Mouse (Mus musculus) intestine, embryonic 16.5 days (tissue): ENCODE results near the gene Camta2. TPM values are rescaled to one million over a fixed set of nuclear protein-coding genes. Genes with fewer than 3 reads are reported as not detected.

Experiments used
- ATAC-seq: fragments of 200-750 bp; cut with Nextera tagmentation; 2 replicates; pipeline ENCODE4 v1.8.0; 2017; ENCODE audit warnings: moderate TSS enrichment, moderate library complexity
- H3K27ac ChIP-seq: fragments of 300-500 bp; sonication (generic); 2 replicates; pipeline ENCODE4 v1.5.1; 2014; ENCODE audit warnings: mild to moderate bottlenecking, low read length
- H3K27me3 ChIP-seq: fragments of 300-500 bp; sonication (generic); replicated peaks from 2 replicates; pipeline ENCODE4 v1.6.1; 2014; ENCODE audit warnings: low read length, control low read depth, mixed read lengths; ENCODE audit not compliant: control insufficient read depth, insufficient read depth
- H3K36me3 ChIP-seq: fragments of 300-500 bp; sonication (generic); 2 replicates; pipeline ENCODE4 v1.6.1; 2014; ENCODE audit warnings: low read length, control low read depth; ENCODE audit not compliant: control insufficient read depth, insufficient read depth
- H3K4me1 ChIP-seq: fragments of 300-500 bp; sonication (generic); 2 replicates; pipeline ENCODE4 v1.6.1; 2014; ENCODE audit warnings: low read length, control low read depth, mixed read lengths; ENCODE audit not compliant: control insufficient read depth, insufficient read depth
- H3K4me2 ChIP-seq: fragments of 300-500 bp; sonication (generic); 2 replicates; pipeline ENCODE4 v1.6.1; 2014; ENCODE audit warnings: low read depth, low read length, control low read depth
- H3K4me3 ChIP-seq: fragments of 300-500 bp; sonication (generic); 2 replicates; pipeline ENCODE4 v1.5.1; 2014; ENCODE audit warnings: mild to moderate bottlenecking, low read length
- H3K9ac ChIP-seq: fragments of 300-500 bp; sonication (generic); 2 replicates; pipeline ENCODE4 v1.6.1; 2014; ENCODE audit warnings: low read depth, low read length
- H3K9me3 ChIP-seq: fragments of 300-500 bp; sonication (generic); 2 replicates; pipeline ENCODE4 v1.6.1; 2016; ENCODE audit warnings: low read length, control low read depth; ENCODE audit not compliant: control insufficient read depth
- WGBS: fragments of 180-500 bp; shearing (Covaris S2); extraction: QIAGEN DNeasy Blood & Tissue Kit; methylation state at CpG from one replicate; pipeline ENCODE4 v1.1.7; 2014; 5-methylcytosine and 5-hydroxymethylcytosine counted together
- polyA plus RNA-seq: library from polyadenylated mRNA; unstranded; fragments of >200 nt; fragmentation: Nextera tagmentation; extraction: Ambion mirVana; gene quantifications from 2 replicates; pipeline ENCODE4 v1.2.1, GENCODE M21; 2015

The Camta2 gene
- 14.2 and 14.4 TPM in 2 replicates for polyA plus RNA-seq

DNA sequence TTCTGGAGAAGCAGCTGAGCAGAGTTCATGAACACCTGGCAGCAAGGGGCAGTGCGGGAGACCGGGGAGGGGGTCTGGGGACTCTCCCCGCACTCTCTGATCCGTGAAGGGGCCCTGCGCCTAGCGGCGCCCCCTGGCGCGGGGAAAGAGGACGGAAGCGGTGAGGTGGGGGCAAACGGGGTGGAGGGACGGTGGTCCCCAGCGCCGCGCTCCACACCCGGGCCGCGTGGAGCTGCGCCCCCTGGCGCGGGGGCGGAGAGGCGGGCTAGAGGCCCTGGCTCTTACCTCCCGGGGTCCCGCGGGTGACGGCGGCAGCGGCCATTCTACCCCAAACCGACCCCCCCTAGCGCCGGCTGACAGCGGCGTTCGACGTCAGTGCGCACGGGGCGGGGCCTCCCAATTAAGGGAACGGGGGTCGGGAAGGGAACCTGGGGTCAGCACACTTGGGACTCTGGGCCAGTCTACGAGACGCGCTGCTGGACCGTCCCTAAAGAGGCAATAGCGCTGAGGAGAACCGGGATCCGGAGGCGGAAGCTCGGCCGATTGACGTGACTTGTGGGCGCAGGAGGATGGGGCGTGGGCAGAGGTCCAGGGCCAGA lies at the start of gene Camta2:
Gene Camta2, minus strand, starts transcription at position 505 of the 599 bp plus-strand sequence.
- Histone ChIP-seq H3K4me1 (peaks cover 32% of the 10 kb centered on the region), H3K27me3 (no peaks in the 10 kb centered on the region), H3K36me3 (0 out of 2 replicates have a peak, but pooled peaks cover 3% of the 10 kb centered on the region), H3K9me3 (no peaks in the 10 kb centered on the region), H3K9ac (peak within 1 kb of the TSS; percentile 93), H3K4me3 (peak within 1 kb of the TSS; percentile 90), H3K27ac (peak within 1 kb of the TSS; percentile 93), H3K4me2 (peak within 1 kb of the TSS; percentile 92)
- peak; percentile 69 for ATAC-seq
- under 1% methylated on average over 47 of the region's 55 CpGs for WGBS

- no peak for ATAC-seq
- WGBS: 66% methylated on average over 5 of the region's 5 CpGs
- peaks cover 17% of the 10 kb centered on the region for H3K4me1 ChIP-seq
Measured at GRCm38 (mm10) chr11:70733256-70733655, 45.4 kb upstream of the Camta2 start.

GRCm38 (mm10) chr11:70731178-70731577 lies 43.3 kb upstream of the Camta2 start:
- H3K4me2 ChIP-seq: 0 out of 2 replicates have a peak overlapping the region, but pooled peaks have one; percentile 4
- H3K36me3 ChIP-seq: peaks cover 16% of the 10 kb centered on the region
- no peaks in the 10 kb centered on the region for H3K9me3 ChIP-seq
- 0 out of 2 replicates have a peak, but pooled peaks have one; percentile 4 for ATAC-seq
- 66% methylated on average over 5 of the region's 5 CpGs for WGBS
- H3K9ac ChIP-seq: no peak overlapping the region
- H3K27ac ChIP-seq: peak overlapping the region; percentile 25; the same call in 1 of the 2 replicates
- no peaks in the 10 kb centered on the region for H3K27me3 ChIP-seq
- H3K4me3 ChIP-seq: no peak overlapping the region
- peaks cover 14% of the 10 kb centered on the region for H3K4me1 ChIP-seq

More at GRCm38 (mm10) chr11:70733256-70733655, 45.4 kb upstream of the Camta2 start:
- Histone ChIP-seq H3K36me3 (peaks cover 3% of the 10 kb centered on the region), H3K27ac (no peak overlapping the region), H3K9ac (no peak overlapping the region), H3K9me3 (no peaks in the 10 kb centered on the region), H3K4me2 (no peak overlapping the region), H3K4me3 (no peak overlapping the region), H3K27me3 (no peaks in the 10 kb centered on the region)

DNA sequence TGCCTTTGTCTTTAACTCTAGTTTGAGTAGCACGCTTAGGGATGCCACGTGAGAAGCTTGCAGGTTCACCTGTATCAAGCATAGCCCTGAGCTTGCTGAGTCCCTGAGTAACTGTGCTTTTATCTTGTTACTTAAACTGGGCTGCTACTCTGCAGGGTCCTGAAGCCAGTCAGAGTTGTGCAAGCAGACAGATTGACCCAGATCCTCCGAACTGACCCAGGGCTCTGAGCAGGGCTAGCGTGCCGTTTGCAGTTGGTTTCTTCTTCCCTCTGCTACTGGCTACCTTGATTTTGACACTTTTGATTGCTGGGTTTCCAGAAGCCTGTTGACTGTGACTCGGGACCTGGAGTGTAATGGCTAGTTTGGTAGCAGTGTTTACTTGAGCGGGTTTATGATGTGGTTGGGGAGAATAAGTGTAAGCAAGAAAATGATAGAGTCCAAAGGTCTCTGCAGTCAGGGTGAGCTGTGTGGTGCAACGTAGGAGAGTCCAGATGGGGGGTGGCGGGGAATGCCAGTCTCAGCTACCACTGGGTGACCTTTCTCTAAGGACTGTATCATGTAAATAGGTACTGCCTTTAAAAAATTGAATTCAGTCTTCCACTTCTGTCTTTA lies 42.6 kb upstream of the Camta2 start:
- H3K9me3 ChIP-seq: no peaks in the 10 kb centered on the region
- ATAC-seq: peak; percentile 88
- H3K27ac ChIP-seq: peak overlapping the region; percentile 50
- WGBS: 54% methylated on average over 9 of the region's 9 CpGs
- H3K36me3 ChIP-seq: peaks cover 20% of the 10 kb centered on the region
- peaks cover 14% of the 10 kb centered on the region for H3K4me1 ChIP-seq
- H3K27me3 ChIP-seq: no peaks in the 10 kb centered on the region
- 0 out of 2 replicates have a peak overlapping the region, but pooled peaks have one; percentile 22 for H3K4me2 ChIP-seq
- peak overlapping the region; percentile 32; the same call in 1 of the 2 replicates for H3K9ac ChIP-seq
- no peak overlapping the region for H3K4me3 ChIP-seq

DNA sequence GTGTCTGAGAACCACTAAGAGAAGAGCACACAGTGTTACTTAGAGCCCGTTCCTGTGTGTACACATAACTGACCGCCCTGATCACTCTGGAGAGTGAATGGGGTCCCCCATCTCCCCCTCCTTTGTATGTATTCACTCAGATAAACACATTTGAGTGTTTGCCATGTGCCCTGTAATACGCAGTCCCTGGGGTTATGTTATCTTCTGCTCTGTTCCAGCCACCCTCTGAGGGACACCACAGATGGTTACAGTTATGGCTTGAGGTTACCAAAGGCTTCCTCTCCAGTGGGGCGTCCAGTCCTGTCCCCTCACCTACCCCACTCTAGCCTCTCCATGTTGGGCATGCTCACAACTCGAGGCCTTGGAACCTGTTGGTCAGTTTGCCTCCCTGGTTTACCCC lies 39.5 kb upstream of the Camta2 start:
- no peaks in the 10 kb centered on the region for H3K9me3 ChIP-seq
- WGBS: 80% methylated on average over 5 of the region's 5 CpGs
- no peak overlapping the region for H3K4me2 ChIP-seq
- H3K4me1 ChIP-seq: peaks cover 8% of the 10 kb centered on the region
- H3K27ac ChIP-seq: no peak overlapping the region
- ATAC-seq: no peak
- no peak overlapping the region for H3K4me3 ChIP-seq
- H3K36me3 ChIP-seq: peaks cover 34% of the 10 kb centered on the region
- H3K27me3 ChIP-seq: no peaks in the 10 kb centered on the region
- H3K9ac ChIP-seq: no peak overlapping the region

DNA sequence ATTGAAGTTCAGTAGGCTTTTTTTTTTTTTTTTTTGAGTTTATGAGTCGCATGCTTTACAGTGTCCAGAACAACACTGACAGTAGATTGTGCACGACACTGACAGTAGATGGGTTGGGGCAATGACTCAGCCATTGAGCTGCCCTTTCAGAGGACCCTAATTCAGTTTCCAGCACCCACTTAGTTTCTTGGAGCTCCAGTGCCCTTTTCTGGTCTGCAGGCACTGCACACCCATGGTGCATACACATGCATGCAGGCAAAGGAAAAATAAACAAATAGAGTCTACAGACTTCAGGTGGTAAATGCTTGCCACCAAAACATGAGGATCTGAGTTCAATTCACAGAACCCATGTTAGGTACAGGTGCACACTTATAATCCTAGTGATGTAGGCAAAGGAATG lies 38.7 kb upstream of the Camta2 start:
- no peak for ATAC-seq
- no peak overlapping the region for H3K9ac ChIP-seq
- H3K27ac ChIP-seq: no peak overlapping the region
- H3K4me3 ChIP-seq: no peak overlapping the region
- WGBS: 90% methylated on average over 2 of the region's 2 CpGs
- peaks cover 8% of the 10 kb centered on the region for H3K4me1 ChIP-seq
- H3K27me3 ChIP-seq: no peaks in the 10 kb centered on the region
- no peak overlapping the region for H3K4me2 ChIP-seq
- H3K36me3 ChIP-seq: peaks cover 37% of the 10 kb centered on the region
- H3K9me3 ChIP-seq: no peaks in the 10 kb centered on the region

GRCm38 (mm10) chr11:70724706-70725105 lies 36.8 kb upstream of the Camta2 start:
- Histone ChIP-seq H3K36me3 (peaks cover 44% of the 10 kb centered on the region), H3K27ac (no peak overlapping the region), H3K4me1 (no peaks in the 10 kb centered on the region; the same call in 1 of the 2 replicates), H3K4me3 (no peak overlapping the region), H3K9ac (no peak overlapping the region), H3K4me2 (no peak overlapping the region), H3K9me3 (no peaks in the 10 kb centered on the region), H3K27me3 (no peaks in the 10 kb centered on the region)
- 93% methylated on average over 9 of the region's 9 CpGs for WGBS
- ATAC-seq: no peak

DNA sequence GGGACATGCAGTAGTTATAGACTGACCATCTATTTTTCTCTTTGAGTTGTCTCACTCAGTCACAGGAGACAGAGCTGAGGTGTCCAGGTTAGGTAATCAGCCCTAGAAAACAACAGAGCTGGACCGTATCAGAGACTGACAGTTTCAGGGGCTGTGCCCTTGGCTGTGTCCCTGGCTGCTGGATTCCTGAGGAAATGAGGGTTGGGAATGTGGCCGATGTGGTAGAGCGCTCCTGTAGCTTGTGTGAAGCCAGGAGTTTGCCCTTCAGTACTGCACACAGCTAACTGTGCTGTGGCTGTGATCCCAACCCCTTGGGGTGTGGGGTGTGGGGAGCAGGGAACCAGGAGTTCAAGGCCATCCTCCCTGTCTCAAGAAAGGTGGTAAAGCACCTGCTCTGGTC lies 33.2 kb upstream of the Camta2 start:
- 99% methylated on average over 3 of the region's 3 CpGs for WGBS
- Histone ChIP-seq H3K27me3 (no peaks in the 10 kb centered on the region), H3K9me3 (no peaks in the 10 kb centered on the region), H3K27ac (no peak overlapping the region), H3K4me1 (no peaks in the 10 kb centered on the region), H3K4me2 (no peak overlapping the region), H3K4me3 (no peak overlapping the region), H3K36me3 (peaks cover 42% of the 10 kb centered on the region), H3K9ac (no peak overlapping the region)
- ATAC-seq: no peak

- H3K36me3 ChIP-seq: peaks cover 39% of the 10 kb centered on the region
- H3K27ac ChIP-seq: no peak overlapping the region
- H3K4me3 ChIP-seq: no peak overlapping the region
- no peaks in the 10 kb centered on the region for H3K9me3 ChIP-seq
- 87% methylated on average over 3 of the region's 3 CpGs for WGBS
- H3K9ac ChIP-seq: no peak overlapping the region
- H3K4me2 ChIP-seq: no peak overlapping the region
- H3K27me3 ChIP-seq: no peaks in the 10 kb centered on the region
- no peaks in the 10 kb centered on the region for H3K4me1 ChIP-seq
- no peak for ATAC-seq
Measured at GRCm38 (mm10) chr11:70720567-70720966, 32.7 kb upstream of the Camta2 start.
